Mouse (Mus musculus): ENCODE data around the gene Taar3.

Gene Taar3

DNA sequence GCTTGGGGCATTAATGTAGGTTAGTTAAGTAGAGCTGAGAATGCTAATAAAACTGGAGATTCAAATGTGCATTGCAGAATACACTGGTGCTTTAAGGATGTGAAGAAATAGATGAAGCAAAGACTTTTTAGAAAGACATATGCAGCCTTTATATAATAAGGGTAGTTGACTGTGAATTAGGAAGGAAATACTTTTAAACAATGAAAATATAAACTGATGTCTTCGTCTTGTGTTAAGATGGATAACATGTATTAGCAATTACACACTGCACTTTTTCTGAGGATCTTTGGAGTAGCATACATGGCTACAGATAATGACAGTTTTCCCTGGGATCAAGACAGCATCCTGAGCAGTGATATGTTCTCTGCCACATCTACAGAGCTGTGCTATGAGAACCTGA lies 50.3 kb downstream of the Taar3 start, which contains the start of gene Taar7b:
Gene Taar7b (plus strand): TSS at position 301 of the 400 bp plus-strand sequence.
- DNase-seq (ENCODE audit: low read depth, low spot score), result no peak

All from retina, adult 2 months (tissue).